Mouse (Mus musculus): ENCODE measurements at regions not wholly inside any gene's neighbourhood (a gene's known extent, or its start where the extent isn't known, plus 50 kb on each side); places are given as distances from the start of the nearest gene placed in this dataset.

GRCm38 (mm10) chr12:5453157-5453556 is 77.7 kb upstream of the Klhl29 start:
- Histone ChIP-seq H3K9me3 (no peaks in the 10 kb centered on the region), H3K4me2 (replicated peaks) (no peak overlapping the region), H3K4me1 (no peaks in the 10 kb centered on the region), H3K36me3 (no peaks in the 10 kb centered on the region), H3K4me3 (no peak overlapping the region), H3K9ac (no peak overlapping the region), H3K27me3 (replicated peaks) (no peaks in the 10 kb centered on the region), H3K27ac (no peak overlapping the region)
- no peak for ATAC-seq (ENCODE audit: low FRiP score, low read depth)
- WGBS = 93% methylated on average over 2 of the region's 2 CpGs

GRCm38 (mm10) chr12:5443730-5444129 is 68.2 kb upstream of the Klhl29 start:
- no peak for ATAC-seq (ENCODE audit: low FRiP score, low read depth)
- H3K36me3 ChIP-seq = no peaks in the 10 kb centered on the region
- no peak overlapping the region for H3K27ac ChIP-seq
- H3K9ac ChIP-seq = no peak overlapping the region
- H3K4me1 ChIP-seq = 0 out of 2 replicates have a peak, but pooled peaks cover 3% of the 10 kb centered on the region
- 46% methylated on average over 2 of the region's 2 CpGs for WGBS
- H3K4me2 ChIP-seq (replicated peaks) = no peak overlapping the region
- H3K27me3 ChIP-seq (replicated peaks) = no peaks in the 10 kb centered on the region
- no peak overlapping the region for H3K4me3 ChIP-seq
- no peaks in the 10 kb centered on the region for H3K9me3 ChIP-seq

DNA sequence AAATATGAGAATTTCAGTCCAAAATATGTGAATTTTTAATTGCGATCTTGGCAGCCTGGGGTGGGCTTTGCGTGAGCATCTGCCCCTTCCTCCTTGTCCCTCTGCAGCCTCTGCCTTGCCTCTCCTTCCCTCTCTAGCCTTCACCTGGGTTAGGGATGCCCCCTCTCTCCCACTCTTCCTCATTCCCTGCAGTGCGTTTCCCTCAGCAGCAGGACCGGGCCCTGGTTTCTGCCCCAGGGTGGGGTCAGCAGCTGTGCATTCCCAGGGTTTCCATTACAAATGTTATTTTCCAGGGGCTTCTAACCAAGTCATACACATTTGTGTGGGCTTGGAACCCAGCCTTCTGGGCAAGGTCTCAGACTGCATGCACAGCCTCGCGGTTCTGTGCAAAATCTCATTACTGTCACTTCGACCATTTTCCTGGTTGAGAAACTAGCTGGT is 67.6 kb upstream of the Klhl29 start:
- H3K27ac ChIP-seq = no peak overlapping the region
- 71% methylated on average over 7 of the region's 7 CpGs for WGBS

DNA sequence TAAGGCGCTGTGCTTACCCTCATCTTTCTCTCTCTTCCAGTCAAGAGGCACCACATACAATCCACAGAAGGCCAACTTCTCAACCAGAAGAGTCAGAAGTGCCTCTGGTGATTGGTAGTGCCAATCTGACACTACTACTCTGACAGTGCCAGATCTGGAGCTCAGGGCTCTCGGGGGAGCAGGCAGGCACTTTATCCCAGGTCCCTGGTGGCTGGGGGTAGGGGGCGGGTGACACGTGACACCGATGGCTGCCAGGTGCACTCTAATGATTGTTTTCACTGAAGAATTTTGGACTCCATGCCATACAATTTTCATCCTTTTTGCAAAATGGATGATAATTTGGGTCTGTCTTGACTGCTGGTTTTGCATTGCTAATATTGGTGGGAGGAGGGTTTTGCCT is 67.2 kb upstream of the Klhl29 start:
- Histone ChIP-seq H3K9ac (no peak overlapping the region), H3K4me2 (replicated peaks) (no peak overlapping the region), H3K27ac (no peak overlapping the region), H3K36me3 (no peaks in the 10 kb centered on the region), H3K9me3 (no peaks in the 10 kb centered on the region), H3K27me3 (replicated peaks) (no peaks in the 10 kb centered on the region), H3K4me3 (no peak overlapping the region), H3K4me1 (0 out of 2 replicates have a peak, but pooled peaks cover 3% of the 10 kb centered on the region)
- WGBS = 86% methylated on average over 5 of the region's 5 CpGs
- no peak for ATAC-seq (ENCODE audit: low FRiP score, low read depth)

More for the DNA sequence above, 67.6 kb upstream of the Klhl29 start:
- H3K36me3 ChIP-seq = no peaks in the 10 kb centered on the region
- H3K9me3 ChIP-seq = no peaks in the 10 kb centered on the region
- H3K4me2 ChIP-seq (replicated peaks) = no peak overlapping the region
- 0 out of 2 replicates have a peak, but pooled peaks cover 3% of the 10 kb centered on the region for H3K4me1 ChIP-seq
- no peak overlapping the region for H3K9ac ChIP-seq
- no peak overlapping the region for H3K4me3 ChIP-seq
- no peak for ATAC-seq (ENCODE audit: low FRiP score, low read depth)
- no peaks in the 10 kb centered on the region for H3K27me3 ChIP-seq (replicated peaks)

- Histone ChIP-seq H3K36me3 (no peaks in the 10 kb centered on the region), H3K9ac (no peak overlapping the region), H3K27me3 (replicated peaks) (no peaks in the 10 kb centered on the region), H3K4me2 (replicated peaks) (no peak overlapping the region), H3K4me3 (no peak overlapping the region), H3K27ac (no peak overlapping the region), H3K9me3 (no peaks in the 10 kb centered on the region), H3K4me1 (0 out of 2 replicates have a peak, but pooled peaks cover 3% of the 10 kb centered on the region)
- WGBS = 47% methylated on average over 3 of the region's 3 CpGs
- no peak for ATAC-seq (ENCODE audit: low FRiP score, low read depth)
These were observed 65.0 kb upstream of the Klhl29 start for GRCm38 (mm10) chr12:5440482-5440881.

DNA sequence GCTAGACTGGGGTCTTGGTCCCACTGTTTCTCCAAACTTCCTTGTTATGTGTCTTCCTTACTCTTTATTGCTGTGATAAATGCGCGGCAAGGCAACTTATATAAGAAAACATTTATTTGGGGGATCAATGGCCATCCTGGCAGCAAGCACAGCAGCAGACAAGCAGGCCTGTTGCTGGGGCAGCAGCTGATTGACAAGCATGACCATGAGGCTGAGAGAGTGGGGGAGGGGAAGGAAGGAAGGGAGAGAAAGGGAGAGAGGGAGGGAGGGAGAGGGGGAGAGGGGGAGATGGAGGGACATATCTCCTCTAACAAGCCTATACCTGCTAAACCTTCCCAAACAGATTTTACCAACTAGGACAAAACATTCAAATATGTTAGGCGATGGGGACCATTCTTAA is 60.4 kb upstream of the Klhl29 start:
- no peak overlapping the region for H3K27ac ChIP-seq
- no peak overlapping the region for H3K4me2 ChIP-seq (replicated peaks)
- H3K27me3 ChIP-seq (replicated peaks) = no peaks in the 10 kb centered on the region
- H3K4me1 ChIP-seq = no peaks in the 10 kb centered on the region
- ATAC-seq (ENCODE audit: low FRiP score, low read depth) = no peak
- H3K9ac ChIP-seq = no peak overlapping the region
- WGBS = 80% methylated on average over 3 of the region's 3 CpGs
- H3K9me3 ChIP-seq = no peaks in the 10 kb centered on the region
- no peak overlapping the region for H3K4me3 ChIP-seq
- no peaks in the 10 kb centered on the region for H3K36me3 ChIP-seq

DNA sequence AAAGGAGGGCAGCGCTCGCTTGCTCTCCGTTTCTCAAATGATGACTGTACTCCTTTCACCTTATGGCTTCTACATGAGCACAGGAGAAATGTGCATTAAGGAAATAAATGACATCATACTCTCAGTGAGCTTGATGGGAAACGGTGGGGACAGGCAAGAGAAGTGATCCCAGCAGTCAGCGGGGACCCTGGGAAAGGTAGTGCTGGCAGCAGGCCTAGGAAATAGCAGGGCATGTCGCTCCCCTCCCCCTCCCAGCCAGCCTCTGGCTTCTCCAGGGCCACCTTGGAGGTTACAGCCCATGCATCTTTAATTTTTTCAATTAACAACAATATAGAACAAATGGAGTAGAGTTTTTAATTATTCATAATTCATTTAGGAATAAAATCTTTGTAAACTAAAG is 58.6 kb upstream of the Klhl29 start:
- Histone ChIP-seq H3K4me1 (no peaks in the 10 kb centered on the region), H3K27ac (no peak overlapping the region), H3K27me3 (replicated peaks) (no peaks in the 10 kb centered on the region), H3K36me3 (no peaks in the 10 kb centered on the region), H3K4me3 (no peak overlapping the region), H3K9me3 (no peaks in the 10 kb centered on the region), H3K9ac (no peak overlapping the region), H3K4me2 (replicated peaks) (no peak overlapping the region)
- 45% methylated on average over 6 of the region's 6 CpGs for WGBS
- ATAC-seq (ENCODE audit: low FRiP score, low read depth) = 0 out of 2 replicates have a peak, but pooled peaks have one; percentile 29

GRCm38 (mm10) chr12:5432688-5433087 is 57.2 kb upstream of the Klhl29 start:
- H3K4me3 ChIP-seq = no peak overlapping the region
- H3K9ac ChIP-seq = no peak overlapping the region
- H3K36me3 ChIP-seq = no peaks in the 10 kb centered on the region
- H3K4me2 ChIP-seq (replicated peaks) = no peak overlapping the region
- 76% methylated on average over 3 of the region's 3 CpGs for WGBS
- ATAC-seq (ENCODE audit: low FRiP score, low read depth) = no peak
- H3K27ac ChIP-seq = no peak overlapping the region
- H3K27me3 ChIP-seq (replicated peaks) = no peaks in the 10 kb centered on the region
- no peaks in the 10 kb centered on the region for H3K9me3 ChIP-seq
- no peaks in the 10 kb centered on the region for H3K4me1 ChIP-seq

GRCm38 (mm10) chr12:5428733-5429132 is 53.3 kb upstream of the Klhl29 start:
- Histone ChIP-seq H3K27me3 (replicated peaks) (no peaks in the 10 kb centered on the region), H3K36me3 (no peaks in the 10 kb centered on the region), H3K4me2 (replicated peaks) (no peak overlapping the region), H3K9ac (no peak overlapping the region), H3K27ac (no peak overlapping the region), H3K4me1 (no peaks in the 10 kb centered on the region), H3K9me3 (no peaks in the 10 kb centered on the region), H3K4me3 (no peak overlapping the region)
- 75% methylated on average over 3 of the region's 3 CpGs for WGBS
- ATAC-seq (ENCODE audit: low FRiP score, low read depth) = no peak

Data from neural tube, embryonic 12.5 days (tissue).